Mouse (Mus musculus): ENCODE measurements around the gene Olfr1278. TPM values are rescaled to one million over a fixed set of nuclear protein-coding genes. Genes with fewer than 3 reads are reported as not detected.
"Not testable (repeated sequence)": the region's sequence is repeated elsewhere in the genome, so short reads cannot be mapped to it uniquely, and the experiment has no call there.

Olfr1278 gene
- not detected for total RNA-seq (2021)
- long read RNA-seq, experiment 1, result 0 reads
- long read RNA-seq, experiment 2, result 0 reads

DNA sequence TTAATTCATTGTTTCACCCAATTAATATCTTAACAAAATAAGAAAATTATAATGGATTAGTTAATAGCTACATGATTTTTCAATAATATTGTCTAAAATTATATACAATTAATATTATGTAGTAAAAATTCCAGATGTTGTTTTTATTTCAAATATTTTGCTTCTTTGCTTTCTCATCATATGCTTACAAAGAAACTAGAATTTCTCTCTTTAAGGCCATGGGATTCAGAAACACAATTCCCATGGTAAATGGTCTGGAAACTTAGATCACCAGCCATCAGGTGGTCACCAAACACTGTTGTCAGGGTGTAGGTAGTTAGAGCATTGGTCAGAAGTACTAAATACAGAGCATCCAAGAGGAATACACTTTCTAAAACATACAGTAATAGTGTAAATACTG lies at the start of gene Olfr1278:
Gene Olfr1278, plus strand, starts transcription at position 301 of the 400 bp plus-strand sequence.
- DNase-seq, result no peak

DNA sequence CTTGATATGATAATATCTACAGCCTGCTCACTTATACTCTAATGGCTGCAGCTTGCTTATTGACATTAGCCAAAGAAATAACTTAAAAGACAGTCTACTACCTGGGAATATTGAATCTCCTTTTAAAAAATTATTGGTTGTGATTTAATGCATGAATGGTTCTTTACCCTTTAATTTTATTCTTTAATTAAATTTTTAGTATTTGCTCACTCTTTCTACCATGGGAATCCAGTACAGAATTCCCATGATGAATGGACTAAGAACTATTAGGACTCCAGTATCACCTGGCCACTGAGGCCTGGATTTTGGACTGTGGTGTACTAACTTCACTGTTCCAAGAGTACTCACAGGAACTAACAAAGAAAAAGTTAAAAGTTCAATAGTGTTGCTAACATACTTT lies 35.7 kb upstream of the Olfr1278 start, which contains the start of gene Olfr1276:
Gene Olfr1276, plus strand, starts transcription at position 301 of the 400 bp plus-strand sequence.
- DNase-seq, result no peak

DNA sequence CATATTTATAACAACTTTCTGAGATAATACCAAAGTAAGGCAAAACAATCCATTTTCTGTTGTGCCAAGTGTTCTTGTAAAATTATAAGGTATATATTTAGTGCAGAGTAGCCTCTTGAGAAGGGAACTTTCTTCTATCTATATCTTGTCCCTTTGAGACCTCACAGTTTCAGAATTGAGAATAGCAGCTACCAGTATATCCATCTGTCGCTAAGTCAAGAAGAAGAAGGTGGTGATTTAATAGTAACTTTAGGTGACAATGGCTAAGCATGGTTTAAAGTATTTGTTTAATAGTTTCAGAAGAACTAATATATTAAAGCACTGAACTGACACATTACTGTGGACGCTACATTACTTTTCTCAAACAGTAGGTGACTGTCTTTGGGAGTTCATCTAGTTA lies 15.9 kb upstream of the Olfr1278 start, which contains the start of gene Olfr1277:
Gene Olfr1277, minus strand, starts transcription at position 101 of the 400 bp plus-strand sequence.
- DNase-seq, result no peak

DNA sequence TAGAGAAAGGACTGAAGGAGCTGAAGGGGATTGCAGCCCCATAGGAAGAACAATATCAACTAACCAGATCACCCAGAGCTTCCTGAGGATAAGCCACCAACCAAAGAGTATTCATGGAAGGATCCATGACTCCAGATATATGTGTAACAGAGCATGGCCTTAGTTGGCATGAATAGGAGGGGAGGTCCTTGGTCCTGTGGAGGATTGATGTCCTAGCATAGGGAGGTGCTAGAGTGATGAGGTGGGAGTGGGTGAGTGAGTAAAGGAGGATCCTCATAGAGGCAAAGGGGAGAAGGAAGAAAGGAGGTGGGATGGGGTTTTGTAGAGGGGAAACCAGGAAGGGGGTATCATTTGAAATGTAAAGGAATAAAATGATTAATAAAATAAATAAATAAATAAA lies 8.6 kb downstream of the Olfr1278 start:
- DNase-seq, result no peak

DNA sequence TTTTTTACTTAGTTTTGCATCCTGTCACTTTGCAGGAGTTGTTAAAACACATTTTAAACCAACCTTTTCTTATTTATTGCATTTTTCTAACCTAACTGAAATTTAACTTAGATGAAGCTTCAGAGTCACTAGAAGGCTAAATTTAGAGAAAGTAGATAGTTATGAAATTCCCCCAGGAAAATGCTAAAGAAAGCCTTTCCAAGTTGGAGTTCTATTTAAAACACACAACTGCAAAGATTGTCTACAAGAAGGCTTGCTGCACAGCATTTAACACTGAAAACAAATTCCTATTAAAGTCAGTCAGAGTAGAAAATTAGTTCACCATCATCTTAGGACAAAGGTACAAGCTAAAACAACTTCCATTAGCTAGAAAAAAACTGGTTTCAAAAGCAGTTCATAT lies 10.4 kb downstream of the Olfr1278 start, which contains the start of gene Olfr1279:
Gene Olfr1279, plus strand, starts transcription at position 262 of the 400 bp plus-strand sequence.
- DNase-seq, result no peak

DNA sequence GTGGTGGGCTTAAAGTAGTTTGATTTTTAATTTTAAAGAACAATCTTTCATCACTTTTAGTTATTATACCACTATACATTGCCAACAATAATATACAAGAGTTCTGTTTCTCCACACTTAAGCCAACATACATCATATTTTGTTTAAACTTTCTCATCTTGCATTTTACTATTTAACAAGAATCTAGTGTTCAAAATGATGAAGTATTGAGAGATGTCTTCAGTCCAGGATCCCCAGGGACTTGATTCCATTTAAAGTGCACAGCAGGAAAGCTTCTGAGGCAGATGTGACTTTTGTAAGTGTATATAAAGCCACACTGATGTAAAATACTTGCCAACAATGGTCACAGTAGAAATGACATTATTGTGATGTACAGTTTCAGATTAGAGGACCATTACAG lies 23.8 kb downstream of the Olfr1278 start, which contains the start of gene Olfr1280:
Gene Olfr1280, plus strand, starts transcription at position 301 of the 400 bp plus-strand sequence.
- DNase-seq, result no peak

DNA sequence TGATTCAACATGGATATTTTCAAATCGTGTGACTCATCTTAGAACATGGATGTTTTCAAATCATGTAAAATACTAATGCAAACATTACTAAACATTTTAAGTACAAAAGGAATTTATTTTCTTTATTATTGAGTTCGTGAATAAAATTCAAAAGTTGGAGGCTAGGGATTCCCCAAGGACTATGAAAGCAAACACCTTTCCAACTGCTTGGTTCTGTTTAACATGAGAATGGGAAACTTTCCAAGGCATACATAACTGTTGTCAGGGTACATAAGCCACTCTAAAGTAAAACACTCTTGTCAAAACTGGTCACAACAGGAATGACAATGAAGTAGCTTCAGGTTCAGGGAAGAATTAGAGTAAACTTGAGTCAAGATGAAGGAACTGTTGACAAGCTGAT lies 36.3 kb downstream of the Olfr1278 start, which contains the start of gene Olfr1281:
Gene Olfr1281, plus strand, starts transcription at position 301 of the 400 bp plus-strand sequence.
- no peak for DNase-seq

DNA sequence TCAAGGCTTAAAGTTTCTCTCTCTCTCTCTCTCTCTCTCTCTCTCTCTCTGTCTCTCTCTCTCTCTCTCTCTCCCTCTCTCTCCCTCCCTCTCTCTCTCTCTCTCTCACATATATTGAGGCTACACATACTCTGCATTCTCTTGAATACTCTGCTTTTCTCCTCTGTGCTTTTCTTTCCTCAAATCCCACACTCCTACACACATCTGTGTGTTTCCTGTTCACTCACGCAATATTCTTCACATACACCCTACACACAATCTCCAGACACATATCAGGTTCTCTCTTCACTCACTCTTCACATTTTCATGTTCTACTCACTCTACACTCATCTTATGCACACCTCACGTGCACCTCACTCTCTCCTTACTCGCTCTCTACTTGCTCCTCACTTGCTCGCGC lies 43.8 kb downstream of the Olfr1278 start:
- not testable (repeated sequence) for DNase-seq

DNA sequence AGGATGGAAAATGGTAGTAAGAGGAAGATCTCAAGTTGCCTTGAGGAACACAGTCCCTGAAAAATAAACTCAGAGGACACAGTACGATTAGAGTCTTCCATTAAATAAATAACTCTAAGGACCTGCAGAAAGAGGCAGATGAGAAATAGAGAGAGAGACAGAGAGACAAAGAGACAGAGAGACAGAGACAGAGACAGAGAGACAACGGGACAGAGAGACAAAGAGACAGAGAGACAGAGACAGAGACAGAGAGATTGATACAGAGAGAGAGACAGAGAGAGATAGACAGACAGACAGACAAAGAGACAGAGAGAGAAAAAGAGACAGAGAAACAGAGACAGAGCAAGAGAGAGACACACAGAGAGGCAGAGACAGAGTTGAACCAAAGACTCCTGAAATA lies 46.0 kb downstream of the Olfr1278 start, which contains the start of gene Olfr1282:
Gene Olfr1282, minus strand, starts transcription at position 101 of the 400 bp plus-strand sequence.
- DNase-seq, result no peak

Other genes starting within 250 kb of the Olfr1278 start
- not detected for gene Gm13941, start 184.2 kb upstream of the Olfr1278 start, total RNA-seq (2021)
- not detected for gene Gm15130, start 137.2 kb upstream of the Olfr1278 start, total RNA-seq (2021)
- gene 4930430A15Rik, start 60.5 kb upstream of the Olfr1278 start, total RNA-seq (2021), result not detected
- gene Olfr1275, start 54.9 kb upstream of the Olfr1278 start, total RNA-seq (2021), result not detected
- not detected for gene Olfr1276, start 35.6 kb upstream of the Olfr1278 start, total RNA-seq (2021)
- not detected for gene Olfr1277, start 16.0 kb upstream of the Olfr1278 start, total RNA-seq (2021)
- not detected for gene Olfr1279, start 10.5 kb downstream of the Olfr1278 start, total RNA-seq (2021)
- gene Olfr1280, start 23.9 kb downstream of the Olfr1278 start, total RNA-seq (2021), result not detected
- gene Olfr1281, start 36.4 kb downstream of the Olfr1278 start, total RNA-seq (2021), result not detected
- gene Olfr1282, start 45.9 kb downstream of the Olfr1278 start, total RNA-seq (2021), result not detected
- gene Olfr1283, start 76.7 kb downstream of the Olfr1278 start, total RNA-seq (2021), result not detected
- gene Olfr1284, start 85.4 kb downstream of the Olfr1278 start, total RNA-seq (2021), result not detected
- not detected for gene Olfr1286, start 133.0 kb downstream of the Olfr1278 start, total RNA-seq (2021)
- gene Olfr1287, start 159.0 kb downstream of the Olfr1278 start, total RNA-seq (2021), result not detected
- gene Olfr1288, start 184.0 kb downstream of the Olfr1278 start, total RNA-seq (2021), result not detected
- not detected for gene Olfr1289, start 190.7 kb downstream of the Olfr1278 start, total RNA-seq (2021)
- not detected for gene Olfr1290, start 203.7 kb downstream of the Olfr1278 start, total RNA-seq (2021)
- gene Olfr1291-ps1, start 207.0 kb downstream of the Olfr1278 start, total RNA-seq (2021), result not detected
- not detected for gene Olfr1293-ps, start 235.1 kb downstream of the Olfr1278 start, total RNA-seq (2021)